Mouse (Mus musculus) spleen, postnatal 14 days (tissue): ENCODE results near the gene Pip5k1c.

Experiments
- DNase-seq, 2 experiments: peaks; one replicate each; pipeline ENCODE4 v3.0.0; 2021 to 2022; ENCODE audit warnings: low spot score in 2 of 2

Pip5k1c gene

GRCm38 (mm10) chr10:81284189-81284588 is 8.6 kb upstream of the Pip5k1c start:
- DNase-seq = no peak

GRCm38 (mm10) chr10:81284719-81285118 is 8.0 kb upstream of the Pip5k1c start:
- no peak for DNase-seq

- DNase-seq = peak; percentile 83 to 90
Observed at GRCm38 (mm10) chr10:81285694-81286450, 6.9 kb upstream of the Pip5k1c start.

- no peak for DNase-seq
Observed at GRCm38 (mm10) chr10:81286586-81286985, 6.2 kb upstream of the Pip5k1c start.

GRCm38 (mm10) chr10:81287513-81288157 is 5.1 kb upstream of the Pip5k1c start:
- DNase-seq = peak; percentile 58 to 81

- peak in 1 of 2 experiments; percentile 66 for DNase-seq
Observed at GRCm38 (mm10) chr10:81288601-81289000, 4.2 kb upstream of the Pip5k1c start.

- DNase-seq = peak in 1 of 2 experiments; percentile 61
Observed at GRCm38 (mm10) chr10:81289278-81289677, 3.5 kb upstream of the Pip5k1c start.

- DNase-seq = no peak
Observed at GRCm38 (mm10) chr10:81289811-81290210, 3.0 kb upstream of the Pip5k1c start.

GRCm38 (mm10) chr10:81290698-81291460 is 1.9 kb upstream of the Pip5k1c start:
- no peak for DNase-seq

- DNase-seq = no peak
Observed at GRCm38 (mm10) chr10:81291511-81292104, 1.2 kb upstream of the Pip5k1c start, which contains the start of gene Tjp3. Gene Tjp3 (minus strand): TSS chr10:81291581.

GRCm38 (mm10) chr10:81293334-81294030 is 719 bp downstream of the Pip5k1c start:
- DNase-seq = no peak

- no peak for DNase-seq
Observed at GRCm38 (mm10) chr10:81294442-81294841, 1.7 kb downstream of the Pip5k1c start.

- DNase-seq = no peak
Observed at GRCm38 (mm10) chr10:81295185-81295584, 2.4 kb downstream of the Pip5k1c start.

GRCm38 (mm10) chr10:81297246-81297645 is 4.5 kb downstream of the Pip5k1c start:
- no peak for DNase-seq

GRCm38 (mm10) chr10:81297845-81298244 is 5.1 kb downstream of the Pip5k1c start:
- no peak for DNase-seq

- DNase-seq = no peak
Observed at GRCm38 (mm10) chr10:81298369-81299100, 5.8 kb downstream of the Pip5k1c start.

- no peak for DNase-seq
Observed at GRCm38 (mm10) chr10:81299585-81300351, 7.0 kb downstream of the Pip5k1c start.

GRCm38 (mm10) chr10:81300352-81300907 is 7.7 kb downstream of the Pip5k1c start:
- DNase-seq = no peak

GRCm38 (mm10) chr10:81301321-81301720 is 8.6 kb downstream of the Pip5k1c start:
- DNase-seq = no peak

- no peak for DNase-seq
Observed at GRCm38 (mm10) chr10:81302288-81302687, 9.5 kb downstream of the Pip5k1c start.
